Mouse (Mus musculus) hindbrain, postnatal 0 days (tissue): Measurements from ENCODE around the gene Lysmd4. TPM values are rescaled to one million over a fixed set of nuclear protein-coding genes. Genes with fewer than 3 reads are reported as not detected.

ENCODE experiments used
- ATAC-seq: fragments of 200-750 bp; cut with Nextera tagmentation; 2 replicates; pipeline ENCODE4 v1.8.0; 2017; ENCODE audit warnings: mild to moderate bottlenecking, moderate TSS enrichment, moderate library complexity
- DNase-seq: peaks from one replicate; pipeline ENCODE4 v3.0.0-alpha.2; 2015; ENCODE audit warnings: low spot score
- H3K27ac ChIP-seq: fragments of 300-500 bp; sonication (generic); 2 replicates; pipeline ENCODE4 v1.5.1; 2014; ENCODE audit warnings: mild to moderate bottlenecking
- H3K27me3 ChIP-seq: fragments of 300-500 bp; sonication (generic); 2 replicates; pipeline ENCODE4 v1.6.1; 2014; ENCODE audit warnings: low read length, mixed read lengths; ENCODE audit not compliant: insufficient read depth
- H3K36me3 ChIP-seq: fragments of 300-500 bp; sonication (generic); 2 replicates; pipeline ENCODE4 v1.6.1; 2014; ENCODE audit warnings: low read length, mixed read lengths; ENCODE audit not compliant: insufficient read depth
- H3K4me1 ChIP-seq: fragments of 300-500 bp; sonication (generic); 2 replicates; pipeline ENCODE4 v1.6.1; 2014; ENCODE audit warnings: antibody characterized with exemption, low read length, mixed read lengths; ENCODE audit not compliant: insufficient read depth
- H3K4me2 ChIP-seq: fragments of 300-500 bp; sonication (generic); 2 replicates; pipeline ENCODE4 v1.6.1; 2014; ENCODE audit warnings: low read depth, mild to moderate bottlenecking, low read length, moderate library complexity, mixed read lengths
- H3K4me3 ChIP-seq: fragments of 300-500 bp; sonication (generic); 2 replicates; pipeline ENCODE4 v1.5.1; 2014; ENCODE audit warnings: low read length
- H3K9ac ChIP-seq: fragments of 300-500 bp; sonication (generic); replicated peaks from 2 replicates; pipeline ENCODE4 v1.6.1; 2014; ENCODE audit warnings: mild to moderate bottlenecking, low read length, moderate library complexity, mixed read lengths
- H3K9me3 ChIP-seq: fragments of 300-500 bp; sonication (generic); 2 replicates; pipeline ENCODE4 v1.6.1; 2016; ENCODE audit warnings: low read length, mixed read lengths
- CTCF ChIP-seq: IDR thresholded peaks from 2 replicates; pipeline ENCODE4 v1.5.1; 2016; ENCODE audit warnings: antibody characterized with exemption, control low read depth, low read depth
- WGBS: fragments of 180-500 bp; shearing (Covaris S2); extraction: QIAGEN DNeasy Blood & Tissue Kit; methylation state at CpG from one replicate; pipeline ENCODE4 v1.1.7; 2014; 5-methylcytosine and 5-hydroxymethylcytosine counted together
- polyA plus RNA-seq: library from polyadenylated mRNA; unstranded; fragments of >200 nt; fragmentation: Nextera tagmentation; extraction: Ambion mirVana; gene quantifications from 2 replicates; pipeline ENCODE4 v1.2.1, GENCODE M21; 2015
- total RNA-seq: library from RNA; depleted of rRNA; stranded (reverse); fragments of >200 nt; gene quantifications from 2 replicates; pipeline ENCODE4 v1.2.3, GENCODE M21; 2014; rRNA removed

The Lysmd4 gene
- total RNA-seq (32.2 and 41.9 TPM in 2 replicates), polyA plus RNA-seq (39.5 and 44.6 TPM in 2 replicates)

DNA sequence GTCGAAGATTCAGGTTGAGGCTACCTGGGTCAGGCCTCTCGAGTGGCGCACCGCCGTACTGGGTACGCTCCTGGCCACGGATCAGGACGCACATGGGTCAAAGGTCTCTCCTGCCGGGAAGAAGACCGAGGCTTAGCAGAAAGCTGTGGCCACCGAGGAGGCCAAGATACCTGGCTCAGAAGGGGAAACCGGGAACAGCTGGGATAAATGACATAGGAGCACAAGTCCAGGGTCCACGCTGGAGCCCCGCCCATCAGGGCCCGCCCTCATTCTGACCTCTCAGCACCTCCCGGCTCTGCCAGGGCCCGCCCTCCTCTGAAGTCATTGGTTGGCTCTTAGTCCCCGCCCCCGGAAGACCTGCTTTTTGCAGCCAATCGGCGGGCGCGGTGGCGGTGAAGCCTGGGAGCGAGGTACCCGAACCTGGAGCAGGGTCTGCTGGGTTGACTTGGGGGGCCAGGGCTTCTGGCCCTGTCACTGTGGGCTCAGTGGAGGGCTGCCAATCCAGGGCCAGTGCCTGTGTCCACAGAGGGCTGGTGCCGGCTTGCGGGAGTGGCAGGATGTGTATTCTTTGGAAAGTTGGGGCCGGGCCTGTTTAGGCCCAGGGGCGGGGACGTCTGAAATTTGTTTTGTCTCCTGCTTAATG is at the start of gene Lysmd4:
Gene Lysmd4 (plus strand): TSS at position 325 of the 643 bp plus-strand sequence.
- peaks cover 12% of the 10 kb centered on the region; the same call in 1 of the 2 replicates for H3K4me1 ChIP-seq
- TF ChIP-seq CTCF, result no peak
- ATAC-seq (peak; percentile 98), DNase-seq (peak; percentile 97)
- peak within 1 kb of the TSS; percentile 96 for H3K4me2 ChIP-seq
- H3K4me3 ChIP-seq, result peak within 1 kb of the TSS; percentile 72
- peak within 1 kb of the TSS; percentile 61; the same call in 1 of the 2 replicates for H3K27ac ChIP-seq
- no peaks in the 10 kb centered on the region for H3K9me3 ChIP-seq
- no peaks in the 10 kb centered on the region for H3K27me3 ChIP-seq
- 5% methylated on average over 31 of the region's 31 CpGs for WGBS
- peaks cover 12% of the 10 kb centered on the region; the same call in 1 of the 2 replicates for H3K36me3 ChIP-seq
- H3K9ac ChIP-seq, result peak within 1 kb of the TSS; percentile 79

DNA sequence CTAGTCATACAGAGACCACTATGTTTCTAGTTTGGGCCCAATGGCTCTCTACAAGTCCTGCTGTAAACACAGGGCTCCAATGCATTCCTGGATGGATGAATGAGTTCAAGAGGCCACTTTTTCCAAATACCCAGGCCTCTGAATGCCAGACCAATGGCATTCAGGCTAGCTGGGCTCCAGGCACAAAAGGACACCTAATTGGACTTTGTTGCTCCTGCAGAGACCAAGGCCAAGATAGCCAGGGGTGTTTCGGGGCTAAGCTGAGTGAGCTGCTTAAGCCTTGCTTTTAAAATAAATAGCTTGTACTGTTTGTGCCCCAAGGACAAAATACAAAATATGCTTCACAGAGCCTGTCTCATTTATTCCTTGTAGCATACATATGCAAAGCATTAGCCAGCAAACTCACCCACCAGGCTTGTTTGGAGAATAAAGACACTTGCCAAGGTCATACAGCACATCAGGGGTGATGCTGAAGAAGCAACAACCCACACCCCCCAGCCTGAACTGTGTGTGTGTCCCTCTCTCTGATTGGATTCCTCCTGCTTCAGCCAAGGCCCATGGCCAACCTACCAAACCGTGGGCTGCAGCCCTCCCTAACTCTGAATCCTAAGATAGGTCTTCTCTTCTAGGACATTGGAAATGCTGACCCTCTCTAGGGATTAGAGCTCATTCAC is 48.7 kb upstream of the Lysmd4 start:
- Histone ChIP-seq H3K4me2 (no peak overlapping the region), H3K4me3 (no peak overlapping the region), H3K27ac (no peak overlapping the region), H3K9me3 (no peaks in the 10 kb centered on the region), H3K27me3 (no peaks in the 10 kb centered on the region), H3K9ac (no peak overlapping the region), H3K36me3 (no peaks in the 10 kb centered on the region), H3K4me1 (no peaks in the 10 kb centered on the region)
- 77% methylated on average over 2 of the region's 2 CpGs for WGBS
- no peak for ATAC-seq
- TF ChIP-seq CTCF, result no peak
- DNase-seq, result no peak

DNA sequence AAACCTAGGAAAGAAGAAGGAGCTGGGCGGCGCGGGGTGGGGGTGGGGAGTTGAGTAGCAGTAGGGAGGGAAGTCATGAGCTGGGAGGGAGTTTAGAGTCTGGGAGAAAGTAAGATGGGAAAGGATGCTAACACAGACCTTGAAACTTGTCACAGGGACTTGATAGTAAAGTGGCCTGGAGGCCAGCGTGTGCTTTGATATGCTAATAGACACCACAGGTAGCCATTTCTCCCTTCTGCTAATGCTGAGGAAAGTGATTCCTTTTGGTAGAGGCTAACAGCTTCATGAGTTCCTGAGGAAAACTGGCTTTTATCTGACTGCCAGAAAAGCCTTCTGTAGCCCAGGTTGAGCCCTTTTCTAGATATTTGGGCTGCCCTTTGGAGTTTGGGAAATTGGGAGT is 38.6 kb upstream of the Lysmd4 start:
- H3K4me3 ChIP-seq, result no peak overlapping the region
- no peaks in the 10 kb centered on the region for H3K27me3 ChIP-seq
- no peak overlapping the region for H3K27ac ChIP-seq
- no peak overlapping the region for H3K4me2 ChIP-seq
- H3K9ac ChIP-seq, result no peak overlapping the region
- 9% methylated on average over 4 of the region's 4 CpGs for WGBS
- DNase-seq (no peak), ATAC-seq (no peak)
- H3K36me3 ChIP-seq, result no peaks in the 10 kb centered on the region
- no peak for TF ChIP-seq CTCF
- H3K9me3 ChIP-seq, result no peaks in the 10 kb centered on the region
- no peaks in the 10 kb centered on the region for H3K4me1 ChIP-seq

DNA sequence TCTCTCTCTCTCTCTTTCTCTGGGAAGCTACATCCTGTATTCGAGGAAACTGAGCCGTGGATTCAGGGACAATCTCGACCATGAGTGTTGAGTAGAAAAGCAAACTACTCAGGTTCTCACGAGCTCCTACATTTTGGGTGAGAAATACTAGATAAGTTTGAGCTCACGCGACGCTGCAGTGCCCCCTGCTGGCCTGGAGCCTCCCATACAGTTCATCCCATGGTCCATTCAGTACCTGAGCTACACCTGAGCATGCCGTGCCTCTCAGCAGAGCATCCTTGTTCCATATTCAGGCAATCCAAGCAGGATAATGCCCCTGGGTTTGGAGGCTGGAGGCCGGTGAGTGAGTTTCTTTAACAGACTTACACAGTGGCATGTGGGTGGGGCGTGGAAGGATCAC is 22.9 kb upstream of the Lysmd4 start:
- Histone ChIP-seq H3K4me3 (no peak overlapping the region), H3K27me3 (no peaks in the 10 kb centered on the region), H3K27ac (no peak overlapping the region), H3K4me1 (no peaks in the 10 kb centered on the region), H3K4me2 (no peak overlapping the region), H3K9me3 (no peaks in the 10 kb centered on the region), H3K9ac (no peak overlapping the region), H3K36me3 (no peaks in the 10 kb centered on the region)
- DNase-seq (peak; percentile 82), ATAC-seq (peak; percentile 58; the same call in 1 of the 2 replicates)
- TF ChIP-seq CTCF, result peak; percentile 91
- WGBS, result 24% methylated on average over 10 of the region's 10 CpGs

DNA sequence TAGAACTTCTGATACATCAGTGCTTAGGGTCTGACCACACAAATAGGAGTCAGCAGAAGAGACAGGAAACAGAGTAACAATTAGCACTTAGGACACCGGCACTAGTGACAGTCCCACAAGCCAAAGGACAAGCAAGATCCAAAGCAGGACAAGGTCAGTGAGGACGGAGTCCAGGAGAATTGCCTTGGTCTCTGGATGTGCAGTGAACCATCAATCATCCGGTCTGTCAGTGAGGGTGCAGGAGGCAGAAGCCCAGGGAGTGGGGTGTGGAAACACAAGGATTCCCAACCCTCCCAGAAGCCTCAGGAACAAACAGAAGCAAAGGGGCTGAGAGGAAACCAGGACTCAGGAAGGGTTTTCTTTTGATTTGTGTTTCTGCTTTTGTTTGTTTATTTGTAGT is 18.7 kb upstream of the Lysmd4 start:
- DNase-seq (no peak), ATAC-seq (no peak)
- Histone ChIP-seq H3K4me3 (no peak overlapping the region), H3K9me3 (no peaks in the 10 kb centered on the region), H3K4me2 (no peak overlapping the region), H3K36me3 (no peaks in the 10 kb centered on the region), H3K27ac (no peak overlapping the region), H3K9ac (no peak overlapping the region), H3K4me1 (no peaks in the 10 kb centered on the region), H3K27me3 (no peaks in the 10 kb centered on the region)
- 80% methylated on average over 3 of the region's 3 CpGs for WGBS
- TF ChIP-seq CTCF, result no peak

DNA sequence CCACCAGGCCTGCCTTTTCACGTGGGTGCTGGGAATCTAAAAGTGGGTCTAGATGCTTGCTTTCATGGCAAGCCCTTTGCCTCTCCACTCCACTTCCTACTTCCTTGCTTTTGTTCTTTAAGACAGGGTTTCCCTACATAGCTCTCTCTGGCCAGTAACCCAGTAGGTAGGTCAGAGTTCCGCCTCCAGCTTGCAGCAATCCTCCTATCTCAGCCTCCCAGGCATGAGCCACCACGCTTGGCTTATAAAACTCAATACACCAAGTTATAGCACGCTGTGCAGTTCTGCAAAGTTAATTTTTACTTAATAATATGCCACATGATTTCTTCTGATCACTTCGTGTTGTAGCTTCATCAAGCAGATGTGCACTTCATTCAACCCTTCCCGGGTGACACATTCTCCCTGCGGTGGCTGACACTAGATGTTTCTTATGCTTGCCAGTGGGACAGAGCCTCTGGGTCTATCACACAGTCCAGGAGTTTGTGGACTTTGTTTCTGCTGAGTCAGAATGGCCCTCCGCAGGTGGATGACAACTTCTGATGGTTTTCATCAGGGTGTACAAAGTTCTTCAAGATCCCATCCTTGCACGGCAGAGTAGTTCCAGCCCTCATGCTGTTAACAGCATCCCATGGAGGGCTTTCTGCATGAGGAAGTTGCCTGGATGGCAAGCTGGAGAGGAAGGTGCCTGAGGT is 16.5 kb upstream of the Lysmd4 start:
- WGBS, result 88% methylated on average over 9 of the region's 9 CpGs
- no peak overlapping the region for H3K4me3 ChIP-seq
- no peak overlapping the region for H3K27ac ChIP-seq
- no peak for TF ChIP-seq CTCF
- H3K36me3 ChIP-seq, result no peaks in the 10 kb centered on the region
- H3K9ac ChIP-seq, result no peak overlapping the region
- H3K4me1 ChIP-seq, result no peaks in the 10 kb centered on the region
- no peaks in the 10 kb centered on the region for H3K27me3 ChIP-seq
- ATAC-seq (no peak), DNase-seq (no peak)
- H3K9me3 ChIP-seq, result no peaks in the 10 kb centered on the region
- no peak overlapping the region for H3K4me2 ChIP-seq

DNA sequence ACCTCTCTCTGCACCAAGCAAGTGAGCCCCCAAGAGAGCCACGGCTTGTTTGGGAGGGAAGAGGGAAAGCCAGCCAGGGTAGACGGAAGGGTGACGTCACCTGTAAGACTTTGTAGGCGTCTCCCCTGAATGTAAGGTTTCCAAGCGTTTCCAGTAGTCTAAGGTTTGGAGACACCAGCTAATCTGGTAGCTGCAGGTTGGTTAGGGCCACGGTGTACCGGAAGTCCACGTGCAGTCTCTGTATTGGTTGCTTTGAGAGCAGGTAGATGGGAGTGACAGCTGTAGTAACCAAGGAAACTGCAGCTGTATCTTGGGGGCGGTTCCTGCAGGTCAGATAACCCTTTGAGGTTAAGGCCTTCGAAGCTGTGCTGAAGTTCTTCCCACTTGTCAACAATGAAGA is 15.8 kb upstream of the Lysmd4 start:
- no peak for DNase-seq
- no peaks in the 10 kb centered on the region for H3K27me3 ChIP-seq
- H3K27ac ChIP-seq, result no peak overlapping the region
- WGBS, result 81% methylated on average over 10 of the region's 10 CpGs
- no peak for ATAC-seq
- no peak for TF ChIP-seq CTCF
- no peaks in the 10 kb centered on the region for H3K9me3 ChIP-seq
- no peaks in the 10 kb centered on the region for H3K36me3 ChIP-seq
- no peaks in the 10 kb centered on the region for H3K4me1 ChIP-seq
- no peak overlapping the region for H3K4me3 ChIP-seq
- no peak overlapping the region for H3K9ac ChIP-seq
- H3K4me2 ChIP-seq, result no peak overlapping the region
